Mouse (Mus musculus) lung, adult 2 months (tissue): ENCODE measurements around the gene Ccdc187. TPM values are rescaled to one million over a fixed set of nuclear protein-coding genes. Genes with fewer than 3 reads are reported as not detected.

Experiments
- DNase-seq: peaks from one replicate; pipeline ENCODE4 v3.0.0; 2022
- H3K4me1 ChIP-seq: fragments of 200-500 bp; 2 replicates; pipeline ENCODE4 v1.6.1; 2011; ENCODE audit warnings: low read length; ENCODE audit not compliant: control insufficient read depth, insufficient read depth
- H3K4me3 ChIP-seq: fragments of 200-500 bp; replicated peaks from 2 replicates; pipeline ENCODE3; 2011; ENCODE audit warnings: low read depth, mild to moderate bottlenecking, control low read depth, low read length; ENCODE audit errors: extremely low read depth
- CTCF ChIP-seq: fragments of 200-500 bp; IDR thresholded peaks from 2 replicates; pipeline ENCODE4 v1.5.1; 2011; ENCODE audit warnings: mild to moderate bottlenecking, low read length, control low read depth; ENCODE audit not compliant: insufficient read depth
- POLR2A ChIP-seq: fragments of 200-500 bp; IDR thresholded peaks from 2 replicates; pipeline ENCODE4 v1.6.1; 2011; ENCODE audit warnings: low read depth, mild to moderate bottlenecking, control low read depth, low read length, borderline replicate concordance; ENCODE audit errors: extremely low read depth
- whole genome bisulfite sequencing: fragments of 180-500 bp; shearing (Covaris S2); methylation state at CpG from one replicate; pipeline ENCODE4 v1.1.7; 2018; 5-methylcytosine and 5-hydroxymethylcytosine counted together
- polyA plus RNA-seq: library from polyadenylated mRNA; depleted of rRNA; stranded (reverse); fragments of >200 nt; gene quantifications from 2 replicates; pipeline ENCODE4 v1.2.3, GENCODE M21; 2012

Gene Ccdc187
- polyA plus RNA-seq, 1 experiment: 7.9 TPM

DNA sequence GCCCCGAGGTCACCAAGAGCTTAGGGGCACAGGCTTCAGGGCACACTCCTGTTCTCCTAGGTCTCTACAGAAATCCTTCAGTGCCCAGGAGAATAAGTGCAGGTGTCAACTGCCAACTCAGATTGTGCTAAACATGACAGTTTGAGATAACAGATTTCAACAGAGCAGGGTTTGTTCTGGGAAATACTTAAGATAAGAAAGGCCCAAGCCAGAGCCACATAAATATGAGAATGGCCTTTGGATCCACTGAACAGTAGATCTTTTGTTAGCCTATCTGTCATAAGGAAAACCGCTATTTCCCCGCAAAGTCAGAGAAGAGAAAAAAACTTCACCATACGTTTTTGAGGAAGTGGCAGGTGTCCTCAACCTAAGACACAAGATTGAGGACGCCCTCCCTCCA is 60.1 kb downstream of the Ccdc187 start:
- 65% methylated on average over 5 of the region's 5 CpGs for WGBS
- Histone ChIP-seq H3K4me1 (peaks cover 5% of the 10 kb centered on the region; the same call in 1 of the 2 replicates), H3K4me3 (no peak overlapping the region)
- no peak for TF ChIP-seq POLR2A
- TF ChIP-seq CTCF: no peak
- no peak for DNase-seq

DNA sequence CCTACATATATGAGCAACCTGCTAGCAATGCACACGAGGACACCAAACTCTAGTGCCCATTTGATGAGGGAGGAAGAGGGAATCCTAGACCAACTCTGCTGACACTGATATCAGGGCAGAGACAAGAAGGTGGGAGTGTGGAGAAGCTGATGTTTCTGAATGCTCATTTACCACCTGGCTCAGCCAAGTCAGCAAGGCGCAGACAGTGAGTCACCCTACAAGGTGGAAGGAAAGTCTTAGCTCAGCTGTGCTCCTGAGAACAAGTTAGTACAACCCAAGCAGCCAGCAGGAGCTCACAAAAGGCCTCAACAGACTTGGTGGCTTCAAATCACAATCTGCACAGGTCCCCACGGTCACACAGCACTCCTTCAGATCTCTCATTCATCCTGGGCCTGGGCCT is 63.0 kb downstream of the Ccdc187 start:
- no peak for DNase-seq
- H3K4me1 ChIP-seq: peaks cover under 1% of the 10 kb centered on the region; the same call in 1 of the 2 replicates
- 73% methylated on average over 3 of the region's 3 CpGs for WGBS
- TF ChIP-seq CTCF: no peak
- TF ChIP-seq POLR2A: no peak
- no peak overlapping the region for H3K4me3 ChIP-seq

DNA sequence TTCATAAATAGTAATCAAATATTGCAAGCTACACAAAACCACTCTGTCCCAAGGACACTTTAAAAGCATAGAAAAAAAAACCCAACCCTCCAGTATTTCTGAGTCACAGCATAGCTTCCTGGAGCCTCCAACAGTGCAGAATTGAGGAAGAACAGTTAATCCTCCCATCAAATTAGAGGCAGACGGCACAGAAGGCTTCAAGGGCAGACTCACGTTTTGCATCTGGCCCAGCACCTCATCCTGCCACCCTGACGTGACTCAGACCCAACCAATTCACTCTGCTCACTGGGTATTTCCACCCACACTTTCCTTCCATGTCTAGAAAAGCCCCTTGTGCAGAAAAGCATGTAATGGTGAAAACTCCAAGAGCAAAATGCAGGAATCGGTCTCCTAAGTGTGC is 64.1 kb downstream of the Ccdc187 start:
- 65% methylated on average over 4 of the region's 4 CpGs for WGBS
- no peak overlapping the region for H3K4me3 ChIP-seq
- TF ChIP-seq CTCF: no peak
- no peak for TF ChIP-seq POLR2A
- H3K4me1 ChIP-seq: no peaks in the 10 kb centered on the region
- DNase-seq: no peak

DNA sequence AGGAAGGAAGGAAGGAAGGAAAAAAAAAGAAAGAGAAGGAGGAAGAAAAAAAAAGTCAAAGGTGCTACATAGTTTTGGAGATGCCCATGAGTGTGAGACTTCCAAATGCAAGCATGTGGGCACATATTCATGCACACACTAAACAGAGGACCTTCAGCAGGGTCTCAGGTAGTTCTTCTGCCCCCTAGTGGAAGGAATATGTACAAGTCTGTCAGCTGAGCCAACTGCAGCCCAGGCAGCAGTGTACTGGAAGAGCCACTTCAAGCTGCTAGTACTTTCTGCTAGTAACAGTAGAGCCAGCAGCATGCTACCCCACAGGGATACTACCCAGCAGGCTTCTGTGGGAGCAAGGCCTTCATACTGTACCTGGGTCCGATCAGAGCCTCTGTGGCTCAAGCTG is 66.6 kb downstream of the Ccdc187 start:
- 81% methylated on average over 1 of the region's 1 CpGs for WGBS
- H3K4me3 ChIP-seq: no peak overlapping the region
- DNase-seq: no peak
- TF ChIP-seq POLR2A (no peak), CTCF (peak; percentile 59)
- H3K4me1 ChIP-seq: no peaks in the 10 kb centered on the region

DNA sequence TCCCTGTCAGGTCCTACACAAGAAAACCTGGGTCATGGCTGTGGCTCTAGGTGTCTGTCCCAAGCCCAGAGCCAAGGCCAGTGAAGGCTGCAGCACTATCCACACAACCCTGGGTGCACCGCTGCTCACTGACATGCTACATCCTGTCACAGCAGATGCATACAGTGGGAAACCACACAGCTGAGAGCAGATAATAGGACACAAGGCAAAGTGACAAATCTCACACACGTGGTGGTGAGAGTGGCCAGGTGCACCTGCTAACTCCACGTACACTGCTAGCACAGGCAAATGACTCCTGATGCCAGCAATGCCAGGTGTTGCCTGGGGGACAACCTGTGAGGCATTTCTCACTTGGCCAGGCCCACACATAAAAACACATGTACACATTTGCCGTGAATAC is 69.1 kb downstream of the Ccdc187 start:
- Histone ChIP-seq H3K4me1 (no peaks in the 10 kb centered on the region), H3K4me3 (no peak overlapping the region)
- TF ChIP-seq POLR2A (no peak), CTCF (no peak)
- DNase-seq: no peak
- WGBS: 83% methylated on average over 4 of the region's 4 CpGs

DNA sequence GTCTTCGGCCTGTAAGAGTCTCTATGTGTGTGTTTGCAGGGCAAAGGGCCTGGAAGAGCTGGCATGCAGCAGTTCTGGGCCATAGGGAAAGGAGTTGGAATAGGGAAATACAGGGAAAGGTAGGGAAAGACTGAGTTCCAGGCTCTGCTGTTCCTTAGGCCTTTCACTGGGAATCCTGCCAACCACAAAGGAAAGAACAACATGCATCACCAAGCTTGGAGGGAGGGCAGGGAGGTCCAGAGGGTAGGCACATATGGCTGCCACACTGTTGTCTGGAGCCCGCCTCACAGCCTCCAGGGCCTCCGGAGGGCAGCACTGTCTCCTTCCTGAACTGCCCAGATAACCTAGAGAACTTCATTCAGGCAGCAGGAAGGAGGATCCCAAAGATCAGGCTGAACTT is 70.4 kb downstream of the Ccdc187 start:
- H3K4me3 ChIP-seq: no peak overlapping the region
- no peak for TF ChIP-seq CTCF
- no peak for TF ChIP-seq POLR2A
- WGBS: 84% methylated on average over 3 of the region's 3 CpGs

DNA sequence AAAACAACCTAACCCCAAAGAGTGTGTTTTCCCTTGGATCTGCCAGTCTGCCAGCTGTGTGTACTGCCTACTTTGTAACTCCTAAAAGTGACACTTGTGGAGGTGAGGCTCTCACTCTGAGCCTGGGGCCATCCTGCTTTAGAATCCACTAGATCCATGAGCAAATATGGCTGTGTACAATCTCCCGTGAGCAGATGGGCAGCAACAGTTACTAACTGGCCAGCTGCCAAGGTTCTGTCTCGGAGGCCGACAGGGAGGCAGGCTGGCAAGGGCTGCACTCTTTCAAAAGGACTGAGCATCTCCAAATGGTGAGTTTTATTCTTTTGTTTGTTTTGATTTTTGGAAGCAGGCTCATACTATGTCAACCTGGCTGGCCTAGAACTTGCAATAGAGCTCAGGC is 79.8 kb downstream of the Ccdc187 start:
- Histone ChIP-seq H3K4me3 (no peak overlapping the region), H3K4me1 (no peaks in the 10 kb centered on the region)
- TF ChIP-seq CTCF: no peak
- TF ChIP-seq POLR2A: no peak
- DNase-seq: no peak
- 23% methylated on average over 3 of the region's 3 CpGs for WGBS

More for the DNA sequence above, 70.4 kb downstream of the Ccdc187 start:
- no peaks in the 10 kb centered on the region for H3K4me1 ChIP-seq
- no peak for DNase-seq

DNA sequence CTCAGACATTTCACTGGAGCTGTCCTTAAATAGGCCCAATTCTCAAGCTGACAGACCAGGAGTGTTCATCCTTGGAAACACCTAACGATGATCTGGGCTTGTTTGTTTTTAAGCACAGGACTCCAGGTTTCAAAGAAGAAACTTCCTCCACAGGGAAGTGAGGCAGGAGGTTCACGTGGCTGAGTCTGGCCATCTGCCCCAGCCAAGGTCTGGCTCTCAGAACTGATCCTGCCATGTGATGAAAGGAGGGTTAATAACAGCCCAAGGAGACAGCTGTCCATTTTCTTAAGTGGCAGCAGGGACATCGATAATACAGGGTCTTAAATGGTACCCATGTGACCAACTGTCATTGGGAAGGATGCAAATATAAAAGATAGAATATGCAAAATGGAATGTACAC is 84.8 kb downstream of the Ccdc187 start:
- DNase-seq: no peak
- no peak for TF ChIP-seq POLR2A
- no peak for TF ChIP-seq CTCF
- H3K4me3 ChIP-seq: no peak overlapping the region
- H3K4me1 ChIP-seq: no peaks in the 10 kb centered on the region
- 79% methylated on average over 3 of the region's 3 CpGs for WGBS

DNA sequence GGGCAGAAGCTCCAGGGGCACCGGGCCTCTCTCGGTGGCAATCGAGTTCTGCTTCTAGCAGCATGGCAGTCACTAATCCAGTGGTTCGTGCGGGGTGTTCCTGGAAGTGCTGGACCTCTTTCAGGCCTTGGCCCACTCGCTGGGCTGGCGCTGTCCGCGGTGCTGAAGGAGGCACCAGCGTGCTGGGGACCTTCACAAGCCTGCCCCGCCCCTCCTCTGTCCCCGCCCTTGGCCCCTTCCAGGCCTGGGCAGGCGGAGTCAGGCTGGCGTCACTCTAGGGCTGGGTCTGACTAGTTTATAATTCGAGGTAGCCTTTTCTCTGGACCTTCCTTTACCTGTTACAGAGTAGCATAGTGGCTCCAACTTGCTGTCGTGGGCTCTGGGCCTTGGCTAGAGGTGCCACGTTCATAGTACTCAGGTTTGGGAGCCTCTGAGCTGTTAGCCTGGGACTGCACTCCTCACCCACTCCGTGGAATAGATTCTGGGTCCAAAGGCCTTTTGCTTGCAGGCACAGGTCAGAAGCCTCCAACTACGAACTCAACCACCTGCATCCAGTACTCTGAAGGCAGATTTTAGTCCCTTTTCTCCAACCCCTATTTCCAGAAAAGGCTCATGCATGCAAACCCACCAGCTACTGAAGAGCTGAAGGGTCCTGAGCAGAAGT is 86.1 kb downstream of the Ccdc187 start, which contains the start of gene Lhx3:
Lhx3 (minus strand) TSS at position 164 of the 664 bp plus-strand sequence.
- DNase-seq: peak; percentile 73
- TF ChIP-seq CTCF (no peak), POLR2A (no peak)
- 9% methylated on average over 19 of the region's 19 CpGs for WGBS
- H3K4me3 ChIP-seq: no peak within 1 kb of the TSS
- no peaks in the 10 kb centered on the region for H3K4me1 ChIP-seq

DNA sequence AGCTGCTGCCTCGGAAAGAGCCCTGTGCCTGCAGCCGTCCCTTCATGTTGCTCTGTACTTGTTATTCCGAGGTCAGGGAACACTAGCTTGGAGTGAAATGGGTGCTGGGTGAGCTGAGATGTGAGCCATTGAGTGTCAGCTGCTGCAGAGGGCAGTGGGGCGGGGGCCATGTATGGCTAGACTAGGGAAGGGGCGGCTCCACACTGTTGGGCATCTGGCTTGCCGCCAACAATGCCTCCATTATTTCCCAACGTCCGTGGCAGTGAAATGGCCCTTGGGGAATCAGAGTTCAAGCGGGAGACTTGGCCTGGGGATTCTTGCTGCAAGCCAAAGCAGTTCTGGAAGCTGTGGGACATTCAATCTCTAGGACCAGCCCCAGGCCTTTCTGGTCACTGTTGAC is 86.8 kb downstream of the Ccdc187 start:
- DNase-seq: no peak
- no peak overlapping the region for H3K4me3 ChIP-seq
- TF ChIP-seq POLR2A (no peak), CTCF (no peak)
- 11% methylated on average over 9 of the region's 9 CpGs for WGBS
- no peaks in the 10 kb centered on the region for H3K4me1 ChIP-seq
